25 mouse cellular contexts compared by ENCODE assay signal in genomic region chr19:46449261-46450005, GRCm38 (mm10). TPM values are rescaled to one million over a fixed set of nuclear protein-coding genes. Genes with fewer than 3 reads are reported as not detected.
DNase-seq lines count a peak whose midpoint lies in the region; ATAC-seq and TF ChIP-seq lines count a peak whose summit lies in the region.
"Had no signal": no experiment of that assay in that cellular context is flagged by ENCODE, and none has a peak within 500 bp of the region (broad histone marks: within the 10 kb centered on the region; RNA-seq: fewer than 3 reads in every experiment).

No protein-coding gene starts in this region.

- H3K27ac ChIP-seq in forebrain, embryonic 11.5 days (ENCODE audit: low read depth, low read length) = no peak overlapping the region
- no peak overlapping the region for H3K27ac ChIP-seq in forebrain, postnatal 0 days (ENCODE audit: low read depth, low read length)
- 0 out of 2 replicates have a peak overlapping the region, but pooled peaks have one; percentile 14 for H3K27ac ChIP-seq in kidney, embryonic 15.5 days
- H3K27ac ChIP-seq in hindbrain, postnatal 0 days = peak overlapping the region; percentile 22; the same call in 1 of the 2 replicates
- H3K27ac ChIP-seq: heart, embryonic 13.5 days; midbrain, embryonic 10.5 days had no signal

- H3K27me3 ChIP-seq in forebrain, embryonic 11.5 days (ENCODE audit: control insufficient read depth, insufficient read depth, low read length) = no peaks in the 10 kb centered on the region
- no peaks in the 10 kb centered on the region for H3K27me3 ChIP-seq in forebrain, postnatal 0 days (ENCODE audit: insufficient read depth, low read length)
- H3K27me3 ChIP-seq in kidney, embryonic 15.5 days = no peaks in the 10 kb centered on the region
- H3K27me3 ChIP-seq in Patski = no peaks in the 10 kb centered on the region
- H3K27me3 ChIP-seq in hindbrain, postnatal 0 days (ENCODE audit: insufficient read depth, low read length) = no peaks in the 10 kb centered on the region
- H3K27me3 ChIP-seq: heart, embryonic 13.5 days had no signal

- 87% methylated on average over 7 of the region's 7 CpGs for WGBS in forebrain, embryonic 11.5 days
- WGBS in forebrain, postnatal 0 days = 82% methylated on average over 7 of the region's 7 CpGs
- 68% methylated on average over 7 of the region's 7 CpGs for whole genome bisulfite sequencing in kidney, embryonic 15.5 days
- WGBS in hindbrain, postnatal 0 days = 77% methylated on average over 7 of the region's 7 CpGs

- peak overlapping the region; percentile 12; the same call in 1 of the 2 replicates for H3K9ac ChIP-seq in forebrain, embryonic 11.5 days (ENCODE audit: low read length)
- no peak overlapping the region for H3K9ac ChIP-seq in forebrain, postnatal 0 days
- H3K9ac ChIP-seq in kidney, embryonic 15.5 days = no peak overlapping the region
- no peak overlapping the region for H3K9ac ChIP-seq in hindbrain, postnatal 0 days (replicated peaks; ENCODE audit: low read length)
- H3K9ac ChIP-seq: heart, embryonic 13.5 days; liver, postnatal 0 days had no signal

- no peak for ATAC-seq in forebrain, embryonic 11.5 days (replicated peaks; ENCODE audit: low FRiP score)
- no peak for ATAC-seq in forebrain, postnatal 0 days
- no peak for ATAC-seq in kidney, embryonic 15.5 days (replicated peaks; ENCODE audit: low FRiP score)
- ATAC-seq in Patski = peak; percentile 57
- ATAC-seq in hindbrain, postnatal 0 days = no peak
- ATAC-seq: CD4-positive, CD25-positive, alpha-beta regulatory T cell, adult 4 months; inflammation-experienced regulatory T-cells, adult 6 months; liver, postnatal 0 days; lung, postnatal 0 days had no signal

- peaks cover 12% of the 10 kb centered on the region; the same call in 1 of the 2 replicates for H3K4me1 ChIP-seq in forebrain, embryonic 11.5 days (replicated peaks; ENCODE audit: control insufficient read depth, insufficient read depth, low read length)
- H3K4me1 ChIP-seq in forebrain, postnatal 0 days (ENCODE audit: insufficient read depth) = no peaks in the 10 kb centered on the region
- peaks cover 66% of the 10 kb centered on the region for H3K4me1 ChIP-seq in kidney, embryonic 15.5 days
- H3K4me1 ChIP-seq in hindbrain, postnatal 0 days (ENCODE audit: insufficient read depth, low read length) = peaks cover 15% of the 10 kb centered on the region; the same call in 1 of the 2 replicates

- no peak for DNase-seq in forebrain, embryonic 11.5 days (ENCODE audit: low spot score)
- no peak for DNase-seq in forebrain, postnatal 0 days
- DNase-seq in kidney, postnatal 4 days = no peak
- DNase-seq in Patski (ENCODE audit: low read depth, low spot score) = peak; percentile 49
- DNase-seq in hindbrain, postnatal 0 days (ENCODE audit: low spot score) = no peak
- DNase-seq in lung, postnatal 36 days = no peak
- no peak for DNase-seq in spleen, postnatal 14 days (ENCODE audit: low spot score in 2 of 2)
- DNase-seq: adrenal gland, adult 2 months; cerebellum, adult 18-20 months; cerebellum, postnatal 14 days; gastrocnemius, postnatal 14 days; heart, adult 18-20 months; heart, postnatal 14 days; kidney, adult 2 months; kidney, postnatal 10 days; liver, postnatal 0 days; retina, postnatal 1 day; right cerebral cortex, postnatal 25 days; spleen, adult 18-20 months had no signal

- no peak for TF ChIP-seq CTCF in forebrain, postnatal 0 days (IDR thresholded peaks at IDR 0.05; ENCODE audit: low read depth)
- TF ChIP-seq CTCF in Patski (IDR thresholded peaks at IDR 0.05) = no peak
- TF ChIP-seq CTCF in hindbrain, postnatal 0 days (IDR thresholded peaks at IDR 0.05; ENCODE audit: low read depth) = no peak

- POLR2A ChIA-PET in Patski (lab: Charles Lee) = interaction anchor here (0.5 to 0.9 kb wide), 2 partner anchors 53 to 662 kb away, joined by 3 to 4 read pairs; no protein-coding TSS in a partner anchor

- no peaks in the 10 kb centered on the region for H3K9me3 ChIP-seq in forebrain, embryonic 11.5 days (ENCODE audit: control insufficient read depth, low read length)
- no peaks in the 10 kb centered on the region for H3K9me3 ChIP-seq in forebrain, postnatal 0 days (ENCODE audit: low read length)
- no peaks in the 10 kb centered on the region for H3K9me3 ChIP-seq in kidney, embryonic 15.5 days (replicated peaks)
- no peaks in the 10 kb centered on the region for H3K9me3 ChIP-seq in hindbrain, postnatal 0 days (ENCODE audit: low read length)
- H3K9me3 ChIP-seq: heart, embryonic 13.5 days; midbrain, embryonic 10.5 days had no signal

- H3K4me2 ChIP-seq in forebrain, embryonic 11.5 days (ENCODE audit: low read depth, low read length, severe bottlenecking) = no peak overlapping the region
- no peak overlapping the region for H3K4me2 ChIP-seq in forebrain, postnatal 0 days (ENCODE audit: low read depth)
- H3K4me2 ChIP-seq in kidney, embryonic 15.5 days = no peak overlapping the region
- no peak overlapping the region for H3K4me2 ChIP-seq in hindbrain, postnatal 0 days (ENCODE audit: low read depth, low read length)
- H3K4me2 ChIP-seq: heart, embryonic 13.5 days had no signal

- in situ Hi-C loops in Patski (cut with MboI; ENCODE audit: low pct_unique_long_range_greater_than_20kb) = loop anchor here (5.0 kb wide), 1 partner anchor 52 kb away; the partner anchor contains the start of genes Actr1a and Sufu

- CTCF ChIA-PET in Patski (lab: Charles Lee) = interaction anchor here (0.7 to 2.2 kb wide), 3 partner anchors 10 to 53 kb away, joined by 3 to 8 read pairs (median 3); partner anchors contain the start of gene Sufu

- no peaks in the 10 kb centered on the region for H3K36me3 ChIP-seq in forebrain, embryonic 11.5 days (ENCODE audit: control insufficient read depth, insufficient read depth, low read length)
- H3K36me3 ChIP-seq in forebrain, postnatal 0 days (ENCODE audit: insufficient read depth) = peaks cover 9% of the 10 kb centered on the region
- peaks cover 17% of the 10 kb centered on the region; the same call in 1 of the 2 replicates for H3K36me3 ChIP-seq in kidney, embryonic 15.5 days
- peaks cover 6% of the 10 kb centered on the region; the same call in 1 of the 2 replicates for H3K36me3 ChIP-seq in hindbrain, postnatal 0 days (ENCODE audit: insufficient read depth, low read length)

- H3K4me3 ChIP-seq in forebrain, embryonic 11.5 days (ENCODE audit: low read depth, low read length) = no peak overlapping the region
- H3K4me3 ChIP-seq in forebrain, postnatal 0 days (ENCODE audit: low read depth, low read length) = no peak overlapping the region
- no peak overlapping the region for H3K4me3 ChIP-seq in kidney, embryonic 15.5 days (replicated peaks)
- H3K4me3 ChIP-seq in hindbrain, postnatal 0 days (ENCODE audit: low read length) = no peak overlapping the region
- H3K4me3 ChIP-seq: heart, embryonic 13.5 days; midbrain, embryonic 10.5 days had no signal

RNA-seq across cellular contexts. Expression of gene Trim8, which starts 52.1 kb away (rescaled TPM):
- 30.7 and 39.5 TPM in 2 replicates for polyA plus RNA-seq in forebrain, embryonic 11.5 days (2014; fragmentation: Nextera tagmentation; extraction: Ambion mirVana)
- 68.6 and 76.5 TPM in 2 replicates for total RNA-seq in forebrain, postnatal 0 days (2014; rRNA removed)
- polyA plus RNA-seq in forebrain, postnatal 0 days (2015; fragmentation: Nextera tagmentation; extraction: Ambion mirVana) = 25.9 and 28.2 TPM in 2 replicates
- 24.6 and 28.7 TPM in 2 replicates for polyA plus RNA-seq in kidney, embryonic 15.5 days (2015; fragmentation: Nextera tagmentation; extraction: Ambion mirVana)
- polyA plus RNA-seq in Patski (2021) = 89.9 TPM
- total RNA-seq in hindbrain, postnatal 0 days (2014; rRNA removed) = 108 and 115 TPM in 2 replicates
- polyA plus RNA-seq in hindbrain, postnatal 0 days (2015; fragmentation: Nextera tagmentation; extraction: Ambion mirVana) = 28.8 and 29.7 TPM in 2 replicates

RNA-seq across cellular contexts. Expression of gene Sufu, which starts 52.7 kb away (rescaled TPM):
- 48.3 and 48.6 TPM in 2 replicates for polyA plus RNA-seq in forebrain, embryonic 11.5 days (2014; fragmentation: Nextera tagmentation; extraction: Ambion mirVana)
- 9.4 and 13.1 TPM in 2 replicates for total RNA-seq in forebrain, postnatal 0 days (2014; rRNA removed)
- 12.7 and 17.7 TPM in 2 replicates for polyA plus RNA-seq in forebrain, postnatal 0 days (2015; fragmentation: Nextera tagmentation; extraction: Ambion mirVana)
- polyA plus RNA-seq in kidney, embryonic 15.5 days (2015; fragmentation: Nextera tagmentation; extraction: Ambion mirVana) = 42.3 and 46.5 TPM in 2 replicates
- 35.2 TPM for polyA plus RNA-seq in Patski (2021)
- 21.4 and 21.9 TPM in 2 replicates for total RNA-seq in hindbrain, postnatal 0 days (2014; rRNA removed)
- 17.2 and 19.1 TPM in 2 replicates for polyA plus RNA-seq in hindbrain, postnatal 0 days (2015; fragmentation: Nextera tagmentation; extraction: Ambion mirVana)

RNA-seq across cellular contexts. Expression of gene Actr1a, which starts 53.9 kb away (rescaled TPM):
- 204 and 232 TPM in 2 replicates for polyA plus RNA-seq in forebrain, embryonic 11.5 days (2014; fragmentation: Nextera tagmentation; extraction: Ambion mirVana)
- total RNA-seq in forebrain, postnatal 0 days (2014; rRNA removed) = 356 and 372 TPM in 2 replicates
- 360 and 367 TPM in 2 replicates for polyA plus RNA-seq in forebrain, postnatal 0 days (2015; fragmentation: Nextera tagmentation; extraction: Ambion mirVana)
- polyA plus RNA-seq in kidney, embryonic 15.5 days (2015; fragmentation: Nextera tagmentation; extraction: Ambion mirVana) = 122 and 136 TPM in 2 replicates
- polyA plus RNA-seq in Patski (2021) = 159 TPM
- 321 and 337 TPM in 2 replicates for total RNA-seq in hindbrain, postnatal 0 days (2014; rRNA removed)
- polyA plus RNA-seq in hindbrain, postnatal 0 days (2015; fragmentation: Nextera tagmentation; extraction: Ambion mirVana) = 278 and 295 TPM in 2 replicates

Comparison
In these comparisons a context has a peak if more than half of its experiments do, and no peak if none do; other contexts are left out.
1. H3K27ac ChIP-seq: peak in kidney, embryonic 15.5 days (single experiment) and hindbrain, postnatal 0 days (single experiment); none in forebrain, embryonic 11.5 days (single experiment) and forebrain, postnatal 0 days (single experiment).